Mouse (Mus musculus) heart, postnatal 4 days (tissue): ENCODE data around the gene Mrpl21. TPM values are rescaled to one million over a fixed set of nuclear protein-coding genes. Genes with fewer than 3 reads are reported as not detected.

Experiments
- microRNA-seq, 2 experiments: library from miRNA; unstranded; fragments of <30 nt; microRNA quantifications; one replicate each; pipeline ENCODE4 v1.2.0; 2021 to 2022
- total RNA-seq, 2 experiments: library from RNA; stranded (reverse); gene quantifications; 2 replicates each; pipeline ENCODE4 v1.2.3; 2021

The Mrpl21 gene
- total RNA-seq, 2 experiments from 2014 or later, result 69.4 to 71.9 TPM

Small RNA genes lying within 50 kb of the gene (microRNA-seq; reads per million reads assigned to microRNA genes)
- 0.41 to 0.69 reads per million in 2 experiments for gene Mir6984

Other genes with a start within 250 kb of the Mrpl21 start
- 1 to 10 TPM; 4.4 to 4.5 TPM for gene Ighmbp2, start 116 bp downstream of the Mrpl21 start, total RNA-seq
- gene Cpt1a, start 39.4 kb downstream of the Mrpl21 start, total RNA-seq, result 100 to 1,000 TPM; 135 to 145 TPM
- gene Tesmin, start 106.0 kb downstream of the Mrpl21 start, total RNA-seq, result 1 to 10 TPM; 2.8 to 3.4 TPM
- gene Gal, start 131.6 kb downstream of the Mrpl21 start, total RNA-seq, result under 1 TPM; 0.36 to 0.47 TPM